Mouse (Mus musculus) MEL (cell line): ENCODE measurements around the gene Cfap58. TPM values are rescaled to one million over a fixed set of nuclear protein-coding genes. Genes with fewer than 3 reads are reported as not detected.

Source experiments
- DNase-seq: peaks from one replicate; pipeline ENCODE4 v3.0.0; 2011; ENCODE audit warnings: low read depth, low spot score
- H3K27ac ChIP-seq: 2 replicates; pipeline ENCODE4 v1.5.1; 2012; ENCODE audit warnings: low read depth, mild to moderate bottlenecking, control low read depth, low read length, moderate library complexity; ENCODE audit not compliant: control insufficient read depth
- H3K27me3 ChIP-seq, 2 experiments: fragments of 150-350 bp in 1 of 2; sonication (generic) in 1 of 2; 2 replicates each; pipeline ENCODE4 v1.6.1; 2012; ENCODE audit warnings: low read length in 2 of 2, mild to moderate bottlenecking in 2 of 2, improper control_type of control experiment in 1 of 2, moderate library complexity in 1 of 2; ENCODE audit not compliant: insufficient read depth in 2 of 2, control insufficient read depth in 1 of 2
- H3K36me3 ChIP-seq, 2 experiments: 2 replicates each; pipeline ENCODE4 v1.6.1; 2012 to 2014; ENCODE audit warnings: low read length in 2 of 2, improper control_type of control experiment in 1 of 2, inconsistent platforms in 1 of 2, mild to moderate bottlenecking in 1 of 2; ENCODE audit not compliant: insufficient read depth in 2 of 2, control insufficient read depth in 1 of 2
- H3K4me1 ChIP-seq, 2 experiments: fragments of 150-350 bp in 1 of 2; sonication (generic) in 1 of 2; 2 replicates each; pipeline ENCODE4 v1.6.1; 2012; ENCODE audit warnings: low read length in 2 of 2, improper control_type of control experiment in 1 of 2, mild to moderate bottlenecking in 1 of 2; ENCODE audit not compliant: insufficient read depth in 2 of 2, control insufficient read depth in 1 of 2
- H3K4me3 ChIP-seq, 2 experiments: fragments of 150-350 bp in 1 of 2; sonication (generic) in 1 of 2; 2 replicates each; pipeline ENCODE4 v1.5.1; 2012; ENCODE audit warnings: low read depth in 2 of 2, low read length in 2 of 2, mild to moderate bottlenecking in 2 of 2, moderate library complexity in 2 of 2, control low read depth in 1 of 2, improper control_type of control experiment in 1 of 2; ENCODE audit not compliant: control insufficient read depth in 1 of 2, insufficient read depth in 1 of 2
- H3K79me2 ChIP-seq: 2 replicates; pipeline ENCODE4 v1.6.1; 2012; ENCODE audit warnings: mild to moderate bottlenecking, low read length, moderate library complexity; ENCODE audit not compliant: control insufficient read depth, poor library complexity, insufficient read depth
- H3K9ac ChIP-seq: 2 replicates; pipeline ENCODE4 v1.6.1; 2012; ENCODE audit warnings: low read depth, mild to moderate bottlenecking, control low read depth, low read length, moderate library complexity; ENCODE audit not compliant: control insufficient read depth, poor library complexity, severe bottlenecking
- H3K9me3 ChIP-seq: fragments of 150-350 bp; sonication (generic); replicated peaks from 2 replicates; pipeline ENCODE4 v1.6.1; 2012; ENCODE audit warnings: mild to moderate bottlenecking, low read length, improper control_type of control experiment, moderate library complexity; ENCODE audit not compliant: insufficient read depth
- BHLHE40 ChIP-seq: IDR thresholded peaks from 2 replicates; pipeline ENCODE4 v1.6.1; 2012; ENCODE audit warnings: low read depth, mild to moderate bottlenecking, inconsistent platforms, low read length, improper control_type of control experiment, borderline replicate concordance
- CHD1 ChIP-seq: IDR thresholded peaks from 2 replicates; pipeline ENCODE4 v1.6.1; 2012; ENCODE audit warnings: low read depth, mild to moderate bottlenecking, inconsistent platforms, low read length, improper control_type of control experiment
- CTCF ChIP-seq, 3 experiments: IDR thresholded peaks in 2 of 3; conservative IDR thresholded peaks in 1 of 3; 2 replicates each; pipeline ENCODE4 v1.5.1; 2011 to 2012; ENCODE audit warnings: low read length in 3 of 3, low read depth in 2 of 3, mild to moderate bottlenecking in 2 of 3, improper control_type of control experiment in 1 of 3, inconsistent platforms in 1 of 3, mixed read lengths in 1 of 3, moderate library complexity in 1 of 3; ENCODE audit not compliant: control insufficient read depth in 1 of 3, insufficient read depth in 1 of 3, poor library complexity in 1 of 3, severe bottlenecking in 1 of 3
- ELF1 ChIP-seq: IDR thresholded peaks from 2 replicates; pipeline ENCODE4 v1.6.1; 2014; ENCODE audit warnings: low read depth, mild to moderate bottlenecking, inconsistent platforms, low read length, improper control_type of control experiment, moderate library complexity
- KAT2A ChIP-seq: conservative IDR thresholded peaks from 2 replicates; pipeline ENCODE4 v1.6.1; 2012; ENCODE audit warnings: low read depth, low read length, improper control_type of control experiment, inconsistent platforms
- MAZ ChIP-seq: IDR thresholded peaks from 2 replicates; pipeline ENCODE4 v1.6.1; 2012; ENCODE audit warnings: low read depth, mild to moderate bottlenecking, inconsistent platforms, low read length, improper control_type of control experiment
- MEF2A ChIP-seq: IDR thresholded peaks from 2 replicates; pipeline ENCODE4 v1.6.1; 2014; ENCODE audit warnings: low read depth, mild to moderate bottlenecking, inconsistent platforms, low read length, improper control_type of control experiment; ENCODE audit not compliant: poor library complexity, insufficient replicate concordance, severe bottlenecking; ENCODE audit errors: extremely low read depth
- NELFE ChIP-seq: IDR thresholded peaks from 2 replicates; pipeline ENCODE4 v1.6.1; 2011; ENCODE audit warnings: low read depth, low read length, improper control_type of control experiment
- NRF1 ChIP-seq: IDR thresholded peaks from 2 replicates; pipeline ENCODE4 v1.6.1; 2014; ENCODE audit warnings: low read depth, mild to moderate bottlenecking, inconsistent platforms, low read length, improper control_type of control experiment, moderate library complexity; ENCODE audit not compliant: poor library complexity, insufficient read depth, severe bottlenecking
- POLR2A ChIP-seq, 2 experiments: IDR thresholded peaks; 2 replicates each; pipeline ENCODE4 v1.6.1; 2011 to 2012; ENCODE audit warnings: low read length in 2 of 2, mild to moderate bottlenecking in 2 of 2, control low read depth in 1 of 2, improper control_type of control experiment in 1 of 2, low read depth in 1 of 2, moderate library complexity in 1 of 2; ENCODE audit not compliant: control insufficient read depth in 1 of 2, insufficient read depth in 1 of 2, poor library complexity in 1 of 2
- POLR2AphosphoS2 ChIP-seq: IDR thresholded peaks from 2 replicates; pipeline ENCODE4 v1.6.1; 2011; ENCODE audit warnings: low read length, improper control_type of control experiment
- POLR2AphosphoS5 ChIP-seq: IDR thresholded peaks from 2 replicates; pipeline ENCODE4 v1.6.1; 2012; ENCODE audit warnings: low read depth, borderline replicate concordance, mild to moderate bottlenecking, inconsistent platforms, low read length, moderate library complexity, mixed read lengths
- RAD21 ChIP-seq: IDR thresholded peaks from 2 replicates; pipeline ENCODE4 v1.6.1; 2011; ENCODE audit warnings: mild to moderate bottlenecking, low read depth, low read length, improper control_type of control experiment
- RCOR1 ChIP-seq: IDR thresholded peaks from 2 replicates; pipeline ENCODE4 v1.6.1; 2012; ENCODE audit warnings: low read depth, mild to moderate bottlenecking, inconsistent platforms, low read length, improper control_type of control experiment
- SIN3A ChIP-seq: IDR thresholded peaks from 2 replicates; pipeline ENCODE4 v1.6.1; 2012; ENCODE audit warnings: low read length, improper control_type of control experiment, inconsistent platforms
- SMC3 ChIP-seq: IDR thresholded peaks from 2 replicates; pipeline ENCODE4 v1.6.1; 2011; ENCODE audit warnings: low read depth, low read length, improper control_type of control experiment
- TAL1 ChIP-seq: IDR thresholded peaks from 2 replicates; pipeline ENCODE4 v1.6.1; 2012; ENCODE audit warnings: mild to moderate bottlenecking, inconsistent platforms, low read length, moderate library complexity, mixed read lengths
- USF2 ChIP-seq, 2 experiments: IDR thresholded peaks; 2 replicates each; pipeline ENCODE4 v1.6.1; 2011 to 2012; ENCODE audit warnings: improper control_type of control experiment in 2 of 2, low read length in 2 of 2, borderline replicate concordance in 1 of 2, inconsistent platforms in 1 of 2, low read depth in 1 of 2, mild to moderate bottlenecking in 1 of 2; ENCODE audit not compliant: insufficient read depth in 1 of 2
- ZMIZ1 ChIP-seq: IDR thresholded peaks from 2 replicates; pipeline ENCODE4 v1.6.1; 2012; ENCODE audit warnings: low read depth, mild to moderate bottlenecking, inconsistent platforms, low read length, improper control_type of control experiment, moderate library complexity
- polyA plus RNA-seq, 2 experiments: library from polyadenylated mRNA; stranded (reverse) in 1 of 2; unstranded in 1 of 2; fragments of >175 nt in 1 of 2; fragments of >200 nt in 1 of 2; gene quantifications; 2 replicates each; pipeline versions ENCODE4 v1.2.1 to v1.2.4; 2012; ENCODE audit warnings: low replicate concordance in 2 of 2, low read depth in 1 of 2; ENCODE audit not compliant: insufficient read length in 2 of 2, insufficient read depth in 1 of 2, missing spikeins in 1 of 2
- total RNA-seq: library from RNA; depleted of rRNA; stranded (reverse); fragments of 300-350 nt; gene quantifications from 2 replicates; pipeline ENCODE4 v1.2.3, GENCODE M21; 2012

Cfap58 gene
- total and polyA plus RNA-seq, 3 experiments = not detected

DNA sequence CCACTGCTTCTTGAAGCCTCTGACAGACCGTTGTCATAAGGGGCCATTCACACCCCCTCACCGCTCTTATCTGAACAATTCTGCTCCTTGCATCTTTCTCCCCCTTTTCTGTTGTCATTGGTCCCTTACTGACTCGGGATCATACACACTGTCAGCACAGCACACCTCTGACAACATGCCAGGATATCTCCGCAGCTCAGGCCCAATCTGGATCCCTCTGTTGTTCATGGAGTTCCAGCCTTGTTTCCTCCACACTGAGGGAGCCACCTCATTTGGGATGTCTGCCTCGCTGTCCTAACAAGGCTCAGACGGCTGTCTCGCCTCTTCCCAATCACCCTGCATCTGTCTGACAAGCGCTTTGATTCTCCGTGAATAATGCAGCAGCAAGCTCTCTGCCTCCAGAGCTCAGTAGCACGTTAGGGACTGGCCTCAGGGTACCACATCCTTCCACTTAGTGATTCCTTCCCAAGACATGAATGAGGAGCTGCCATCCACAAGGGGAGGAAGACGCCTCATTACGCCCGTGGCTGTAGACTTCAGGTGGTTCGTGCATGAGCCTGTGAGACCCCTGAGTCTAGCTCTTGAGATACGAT is 40.7 kb downstream of the Cfap58 start:
- H3K9me3 ChIP-seq = no peaks in the 10 kb centered on the region
- H3K4me1 ChIP-seq = no peaks in the 10 kb centered on the region
- no peaks in the 10 kb centered on the region for H3K79me2 ChIP-seq
- no peak for TF ChIP-seq SMC3
- no peak for TF ChIP-seq NELFE
- TF ChIP-seq RAD21 = no peak
- no peak for TF ChIP-seq POLR2AphosphoS2
- no peak for TF ChIP-seq ZMIZ1
- no peak for TF ChIP-seq POLR2A (IDR thresholded peaks at IDR 0.05; ENCODE audit: control insufficient read depth in 1 of 2, insufficient read depth in 1 of 2, low read depth in 1 of 2, low read length in 2 of 2, poor library complexity in 1 of 2)
- no peak for TF ChIP-seq POLR2AphosphoS5
- TF ChIP-seq TAL1 = no peak
- no peak for TF ChIP-seq CTCF (IDR thresholded peaks at IDR 0.05 in 2 of 3, conservative IDR thresholded peaks at IDR 0.05 in 1 of 3; ENCODE audit: control insufficient read depth in 1 of 3, insufficient read depth in 1 of 3, low read depth in 2 of 3, low read length in 3 of 3, poor library complexity in 1 of 3, severe bottlenecking in 1 of 3)
- TF ChIP-seq USF2 (IDR thresholded peaks at IDR 0.05; ENCODE audit: borderline replicate concordance in 1 of 2, insufficient read depth in 1 of 2, low read depth in 1 of 2, low read length in 2 of 2) = no peak
- TF ChIP-seq SIN3A = no peak
- TF ChIP-seq, all 39 proteins: peak for 0
- Histone ChIP-seq H3K9ac (no peak overlapping the region), H3K27me3 (no peaks in the 10 kb centered on the region), H3K27ac (no peak overlapping the region), H3K36me3 (no peaks in the 10 kb centered on the region), H3K4me3 (no peak overlapping the region)
- no peak for DNase-seq

DNA sequence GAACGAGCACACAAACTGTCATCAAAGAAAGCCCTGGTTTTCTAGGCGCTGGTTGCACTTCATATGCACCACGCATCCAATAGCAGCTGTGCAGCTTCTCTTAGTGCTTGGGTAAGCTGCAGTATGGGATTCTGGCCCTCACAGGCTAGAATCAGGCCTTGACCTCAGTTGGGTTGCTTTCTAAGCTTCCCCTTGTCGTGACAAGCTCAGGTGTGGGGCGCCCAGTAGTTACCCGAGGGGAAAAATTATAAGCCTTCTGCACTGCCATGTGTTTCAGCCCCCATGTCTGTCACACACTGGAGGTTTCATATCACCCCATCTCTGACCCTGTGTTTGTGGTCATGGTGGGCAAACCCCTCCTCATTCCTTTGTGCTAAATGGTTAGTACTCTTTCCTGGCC is 42.0 kb downstream of the Cfap58 start:
- Histone ChIP-seq H3K4me1 (no peaks in the 10 kb centered on the region), H3K27ac (no peak overlapping the region), H3K9me3 (no peaks in the 10 kb centered on the region), H3K79me2 (no peaks in the 10 kb centered on the region), H3K36me3 (no peaks in the 10 kb centered on the region), H3K4me3 (no peak overlapping the region), H3K27me3 (no peaks in the 10 kb centered on the region), H3K9ac (no peak overlapping the region)
- TF ChIP-seq ELF1 = no peak
- no peak for TF ChIP-seq POLR2AphosphoS5
- no peak for DNase-seq

DNA sequence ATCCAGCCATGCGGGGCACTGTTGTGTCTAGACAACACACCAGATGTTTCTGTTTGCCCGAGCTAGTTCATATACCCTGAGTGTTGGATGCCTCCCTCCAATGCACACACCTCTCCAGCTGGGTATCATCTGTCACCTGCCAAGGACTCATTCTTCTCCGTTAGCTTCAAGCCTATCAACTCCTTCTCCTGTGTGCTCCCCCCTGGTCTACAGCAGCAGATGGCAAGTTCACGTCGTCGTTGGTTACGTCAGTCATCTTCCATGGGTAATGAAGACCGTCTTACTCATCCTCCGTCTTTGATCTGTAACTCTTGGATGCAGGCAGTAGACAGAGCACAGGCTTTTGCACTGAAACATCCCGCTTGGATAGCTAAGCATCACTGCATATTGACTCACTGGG is 42.8 kb downstream of the Cfap58 start:
- Histone ChIP-seq H3K36me3 (no peaks in the 10 kb centered on the region), H3K27ac (no peak overlapping the region), H3K27me3 (no peaks in the 10 kb centered on the region), H3K4me3 (no peak overlapping the region), H3K9me3 (no peaks in the 10 kb centered on the region), H3K4me1 (no peaks in the 10 kb centered on the region), H3K9ac (no peak overlapping the region), H3K79me2 (no peaks in the 10 kb centered on the region)
- no peak for TF ChIP-seq MEF2A
- no peak for TF ChIP-seq SIN3A
- TF ChIP-seq KAT2A = no peak
- TF ChIP-seq NRF1 = no peak
- no peak for TF ChIP-seq MAZ
- no peak for TF ChIP-seq RCOR1
- TF ChIP-seq BHLHE40 = no peak
- TF ChIP-seq SMC3 = no peak
- no peak for TF ChIP-seq CHD1
- DNase-seq = no peak
